9 mouse cellular contexts compared by ENCODE assay signal in genomic region chr13:47855422-47856108, GRCm38 (mm10).
DNase-seq lines count a peak whose midpoint lies in the region; ATAC-seq and TF ChIP-seq lines count a peak whose summit lies in the region.
"Had no signal": no experiment of that assay in that cellular context is flagged by ENCODE, and none has a peak within 500 bp of the region (broad histone marks: within the 10 kb centered on the region; RNA-seq: fewer than 3 reads in every experiment).

No protein-coding gene starts in this region.

- H3K27me3 ChIP-seq in heart, embryonic 10.5 days (ENCODE audit: insufficient read depth, poor library complexity, severe bottlenecking) = 0 out of 2 replicates have a peak, but pooled peaks cover 3% of the 10 kb centered on the region
- no peaks in the 10 kb centered on the region for H3K27me3 ChIP-seq in ES-Bruce4 (ENCODE audit: control insufficient read depth, insufficient read depth, low read length, poor library complexity, severe bottlenecking)
- 0 out of 2 replicates have a peak, but pooled peaks cover 6% of the 10 kb centered on the region for H3K27me3 ChIP-seq in forebrain, embryonic 12.5 days
- H3K27me3 ChIP-seq in limb, embryonic 15.5 days = no peaks in the 10 kb centered on the region

- no peak for TF ChIP-seq CTCF in ES-Bruce4 (IDR thresholded peaks at IDR 0.05; ENCODE audit: low read depth, low read length)

- H3K27ac ChIP-seq in heart, embryonic 10.5 days = peak overlapping the region; percentile 59
- peak overlapping the region; percentile 95 for H3K27ac ChIP-seq in ES-Bruce4 (ENCODE audit: insufficient read depth, low read length)
- H3K27ac ChIP-seq in forebrain, embryonic 12.5 days = peak overlapping the region; percentile 60
- no peak overlapping the region for H3K27ac ChIP-seq in limb, embryonic 15.5 days

- intact Hi-C loops in heart, postnatal 25 days (cut with DNase I) = no loop called here

- no peak for TF ChIP-seq POLR2A in ES-Bruce4 (IDR thresholded peaks at IDR 0.05; ENCODE audit: insufficient read depth, low read length)

- 2% methylated on average over 22 of the region's 22 CpGs for WGBS in heart, embryonic 10.5 days
- 3% methylated on average over 22 of the region's 22 CpGs for WGBS in forebrain, embryonic 12.5 days
- WGBS in limb, embryonic 15.5 days = 8% methylated on average over 22 of the region's 22 CpGs

- no peaks in the 10 kb centered on the region for H3K36me3 ChIP-seq in heart, embryonic 10.5 days
- no peaks in the 10 kb centered on the region for H3K36me3 ChIP-seq in ES-Bruce4 (ENCODE audit: control insufficient read depth, insufficient read depth, low read length, poor library complexity, severe bottlenecking)
- no peaks in the 10 kb centered on the region for H3K36me3 ChIP-seq in forebrain, embryonic 12.5 days (replicated peaks)
- H3K36me3 ChIP-seq in limb, embryonic 15.5 days = no peaks in the 10 kb centered on the region

- no peak for DNase-seq in heart, embryonic 10.5 days (ENCODE audit: low spot score)
- DNase-seq in heart, postnatal 25 days (ENCODE audit: low spot score) = no peak
- DNase-seq in gastrocnemius, postnatal 25 days = no peak
- DNase-seq in thymus, postnatal 36 days = no peak
- DNase-seq: adrenal gland, postnatal 36 days had no signal

- TF ChIP-seq EP300 in ES-Bruce4 (IDR thresholded peaks at IDR 0.05; ENCODE audit: insufficient read depth, low read depth, low read length) = peak; percentile 77

- no peak overlapping the region for H3K9ac ChIP-seq in ES-Bruce4 (ENCODE audit: low read depth, poor library complexity, severe bottlenecking)
- H3K9ac ChIP-seq in forebrain, embryonic 12.5 days = no peak overlapping the region; the same call in 1 of the 2 replicates
- H3K9ac ChIP-seq in limb, embryonic 15.5 days = no peak overlapping the region

- ATAC-seq in forebrain, embryonic 12.5 days (ENCODE audit: low FRiP score) = peak; percentile 61; the same call in 1 of the 2 replicates
- ATAC-seq in limb, embryonic 15.5 days (ENCODE audit: insufficient number of reproducible peaks, low FRiP score, low TSS enrichment, low read depth) = no peak
- no peak for ATAC-seq in megakaryocyte-erythroid progenitor cell, adult 5-6 weeks (replicated peaks; ENCODE audit: low FRiP score, low TSS enrichment, poor library complexity, severe bottlenecking)

- no peaks in the 10 kb centered on the region for H3K9me3 ChIP-seq in heart, embryonic 10.5 days
- no peaks in the 10 kb centered on the region for H3K9me3 ChIP-seq in ES-Bruce4 (replicated peaks; ENCODE audit: control insufficient read depth, insufficient read depth, low read length, poor library complexity, severe bottlenecking)
- no peaks in the 10 kb centered on the region for H3K9me3 ChIP-seq in forebrain, embryonic 12.5 days
- H3K9me3 ChIP-seq in limb, embryonic 15.5 days = no peaks in the 10 kb centered on the region

- H3K4me3 ChIP-seq in heart, embryonic 10.5 days = peak overlapping the region; percentile 50
- no peak overlapping the region; the same call in 1 of the 2 replicates for H3K4me3 ChIP-seq in ES-Bruce4 (ENCODE audit: low read depth, low read length)
- H3K4me3 ChIP-seq in forebrain, embryonic 12.5 days (replicated peaks) = 0 out of 2 replicates have a peak overlapping the region, but pooled peaks have one; percentile 12
- H3K4me3 ChIP-seq in limb, embryonic 15.5 days = no peak overlapping the region

- H3K4me2 ChIP-seq in forebrain, embryonic 12.5 days = peak overlapping the region; percentile 37
- peak overlapping the region; percentile 30 for H3K4me2 ChIP-seq in limb, embryonic 15.5 days

- peaks cover 14% of the 10 kb centered on the region for H3K4me1 ChIP-seq in heart, embryonic 10.5 days
- peaks cover 7% of the 10 kb centered on the region for H3K4me1 ChIP-seq in ES-Bruce4 (ENCODE audit: control insufficient read depth, insufficient read depth, low read length)
- H3K4me1 ChIP-seq in forebrain, embryonic 12.5 days = peaks cover 28% of the 10 kb centered on the region
- peaks cover 15% of the 10 kb centered on the region for H3K4me1 ChIP-seq in limb, embryonic 15.5 days

Comparison
In these comparisons a context has a peak if more than half of its experiments do, and no peak if none do; other contexts are left out.
1. H3K4me3 ChIP-seq: peak in heart, embryonic 10.5 days (single experiment) and forebrain, embryonic 12.5 days (single experiment); none in ES-Bruce4 (single experiment) and limb, embryonic 15.5 days (single experiment).